Mouse (Mus musculus) lung, adult 2 months (tissue): Measurements from ENCODE around the gene Meiob.

ENCODE experiments used
- CTCF ChIP-seq: fragments of 200-500 bp; IDR thresholded peaks from 2 replicates; pipeline ENCODE4 v1.5.1; 2011; ENCODE audit warnings: mild to moderate bottlenecking, low read length, control low read depth; ENCODE audit not compliant: insufficient read depth
- POLR2A ChIP-seq: fragments of 200-500 bp; IDR thresholded peaks from 2 replicates; pipeline ENCODE4 v1.6.1; 2011; ENCODE audit warnings: low read depth, mild to moderate bottlenecking, control low read depth, low read length, borderline replicate concordance; ENCODE audit errors: extremely low read depth

DNA sequence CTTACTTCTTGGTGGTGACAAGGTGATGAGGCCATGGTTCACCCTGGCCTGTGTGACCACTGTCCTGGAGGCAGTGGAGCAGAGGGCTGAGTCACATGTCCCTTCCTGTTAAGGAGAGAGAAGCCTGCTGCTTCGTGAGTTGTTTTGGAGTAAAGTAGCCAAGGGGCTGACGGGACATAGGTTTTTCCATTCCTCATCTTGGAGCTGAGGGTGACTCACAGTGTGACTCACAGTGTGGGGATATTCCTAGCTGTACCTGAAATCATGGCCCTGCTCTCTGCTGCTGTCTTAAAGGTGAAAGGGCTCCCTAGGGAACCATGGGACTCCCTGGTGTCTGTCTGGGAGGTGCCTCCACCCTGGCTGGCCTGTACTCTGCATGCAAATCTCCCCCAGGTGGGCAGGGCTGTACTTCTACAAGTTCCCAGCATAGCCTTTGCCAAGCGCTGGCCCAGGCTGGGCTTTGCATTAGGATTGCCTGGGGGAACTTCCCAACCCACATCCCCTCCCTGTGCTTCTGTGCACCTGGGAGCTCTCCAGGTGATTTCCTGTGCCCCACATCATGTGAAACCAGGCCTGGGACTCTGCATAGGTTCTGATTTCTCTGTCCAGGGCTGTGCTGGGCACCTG lies 51.9 kb downstream of the Meiob start:
- TF ChIP-seq CTCF (no peak), POLR2A (no peak)
